Mouse (Mus musculus) frontal cortex, adult (tissue): ENCODE measurements around the gene Vwce.

Source experiments
- ATAC-seq: cut with Nextera tagmentation; 2 replicates; pipeline ENCODE4 v1.9.2; 2017; ENCODE audit warnings: mild to moderate bottlenecking, moderate library complexity, mixed read lengths; ENCODE audit not compliant: low TSS enrichment

Gene Vwce

GRCm38 (mm10) chr19:10714682-10715475 lies 80.9 kb downstream of the Vwce start:
- ATAC-seq, result peak; percentile 76

GRCm38 (mm10) chr19:10715476-10715875 lies 81.5 kb downstream of the Vwce start:
- ATAC-seq, result no peak
